Mouse (Mus musculus) ES-E14 (cell line): ENCODE measurements around the gene Hmgcs2. TPM values are rescaled to one million over a fixed set of nuclear protein-coding genes. Genes with fewer than 3 reads are reported as not detected.

ENCODE experiments used
- DNase-seq: peaks from one replicate; pipeline ENCODE4 v3.0.0-alpha.2; 2013; ENCODE audit warnings: low read depth, low spot score
- H3K27ac ChIP-seq: 2 replicates; pipeline ENCODE4 v1.5.1; 2012; ENCODE audit warnings: low read depth, mild to moderate bottlenecking, low read length, moderate library complexity, mixed read lengths; ENCODE audit not compliant: poor library complexity, insufficient read depth, severe bottlenecking
- H3K36me3 ChIP-seq: 2 replicates; pipeline ENCODE4 v1.6.1; 2012; ENCODE audit warnings: mild to moderate bottlenecking, low read length, moderate library complexity, mixed read lengths; ENCODE audit not compliant: control insufficient read depth, poor library complexity, insufficient read depth, severe bottlenecking
- H3K4me1 ChIP-seq, 2 experiments: fragments of 150-350 bp in 1 of 2; sonication (generic) in 1 of 2; 2 replicates each; pipeline ENCODE4 v1.6.1; 2012; ENCODE audit warnings: low read length in 2 of 2, mild to moderate bottlenecking in 1 of 2, mixed read lengths in 1 of 2; ENCODE audit not compliant: control insufficient read depth in 2 of 2, insufficient read depth in 2 of 2, poor library complexity in 1 of 2
- H3K4me3 ChIP-seq, 2 experiments: fragments of 150-350 bp in 1 of 2; sonication (generic) in 1 of 2; 2 replicates each; pipeline ENCODE4 v1.5.1; 2012; ENCODE audit warnings: low read length in 2 of 2, low read depth in 1 of 2, mild to moderate bottlenecking in 1 of 2, mixed read lengths in 1 of 2; ENCODE audit not compliant: insufficient read depth in 1 of 2, poor library complexity in 1 of 2, severe bottlenecking in 1 of 2
- H3K9ac ChIP-seq: 2 replicates; pipeline ENCODE4 v1.6.1; 2012; ENCODE audit warnings: low read depth, mild to moderate bottlenecking, low read length, mixed read lengths; ENCODE audit not compliant: poor library complexity, insufficient read depth, severe bottlenecking
- H3K9me3 ChIP-seq: fragments of 150-350 bp; sonication (generic); 2 replicates; pipeline ENCODE4 v1.6.1; 2012; ENCODE audit warnings: low read depth, mild to moderate bottlenecking, low read length; ENCODE audit not compliant: control insufficient read depth, insufficient read depth
- CHD2 ChIP-seq: IDR thresholded peaks from 2 replicates; pipeline ENCODE4 v1.6.1; 2014; ENCODE audit warnings: mild to moderate bottlenecking, low read depth, low read length, inconsistent platforms
- HCFC1 ChIP-seq: IDR thresholded peaks from 2 replicates; pipeline ENCODE4 v1.6.1; 2012; ENCODE audit warnings: low read length, inconsistent platforms, borderline replicate concordance; ENCODE audit not compliant: insufficient read depth
- MAFK ChIP-seq: IDR thresholded peaks from 2 replicates; pipeline ENCODE4 v1.6.1; 2014; ENCODE audit warnings: mild to moderate bottlenecking, low read depth, low read length, inconsistent platforms; ENCODE audit not compliant: insufficient read depth
- ZC3H11A ChIP-seq: IDR thresholded peaks from 2 replicates; pipeline ENCODE4 v1.6.1; 2012; ENCODE audit warnings: low read depth, mild to moderate bottlenecking, inconsistent platforms, low read length, borderline replicate concordance
- ZNF384 ChIP-seq: IDR thresholded peaks from 2 replicates; pipeline ENCODE4 v1.6.1; 2012; ENCODE audit warnings: low read depth, low read length, inconsistent platforms
- in situ Hi-C, 2 experiments: fragments of 600-800 bp; cut with MboI; formaldehyde crosslinking; loops; one replicate each; pipeline ENCODE4 v1.15.1; 2025; ENCODE audit warnings: low sequenced_read_pairs in 2 of 2, inconsistent platforms in 1 of 2; ENCODE audit not compliant: unreplicated experiment in 2 of 2
- total RNA-seq: library from RNA; depleted of rRNA; stranded (reverse); fragments of 300-350 nt; gene quantifications from 2 replicates; pipeline ENCODE4 v1.2.3, GENCODE M21; 2012

Hmgcs2 gene
- total RNA-seq, 1 experiment: not detected

DNA sequence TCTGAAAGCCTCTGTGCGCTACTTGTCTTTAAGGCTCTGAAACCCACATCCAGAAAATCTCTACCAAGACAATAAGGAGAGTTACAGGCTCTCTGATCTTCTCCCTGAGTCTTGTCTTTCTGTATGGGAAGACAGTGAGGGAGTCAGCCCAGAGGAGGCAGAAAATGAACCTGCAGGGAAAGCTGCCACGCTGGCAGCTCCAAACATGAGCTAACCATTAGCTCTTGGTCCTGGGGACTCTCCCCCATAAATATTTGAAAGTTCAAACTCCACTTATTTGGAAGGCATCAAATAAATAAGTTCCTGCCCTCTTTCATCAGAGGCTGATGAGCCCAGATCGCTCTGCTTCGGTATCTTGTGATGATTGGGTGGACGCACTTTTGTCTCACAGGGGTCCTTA is 3.0 kb downstream of the Hmgcs2 start:
- no peak overlapping the region for H3K4me3 ChIP-seq
- no peaks in the 10 kb centered on the region for H3K36me3 ChIP-seq
- no peak overlapping the region for H3K27ac ChIP-seq
- no peak overlapping the region for H3K9ac ChIP-seq
- TF ChIP-seq ZNF384 (no peak), HCFC1 (no peak), MAFK (no peak), ZC3H11A (no peak), CHD2 (no peak)
- no peaks in the 10 kb centered on the region for H3K9me3 ChIP-seq
- in situ Hi-C loops: no loop called here
- DNase-seq: no peak
- no peaks in the 10 kb centered on the region for H3K4me1 ChIP-seq

DNA sequence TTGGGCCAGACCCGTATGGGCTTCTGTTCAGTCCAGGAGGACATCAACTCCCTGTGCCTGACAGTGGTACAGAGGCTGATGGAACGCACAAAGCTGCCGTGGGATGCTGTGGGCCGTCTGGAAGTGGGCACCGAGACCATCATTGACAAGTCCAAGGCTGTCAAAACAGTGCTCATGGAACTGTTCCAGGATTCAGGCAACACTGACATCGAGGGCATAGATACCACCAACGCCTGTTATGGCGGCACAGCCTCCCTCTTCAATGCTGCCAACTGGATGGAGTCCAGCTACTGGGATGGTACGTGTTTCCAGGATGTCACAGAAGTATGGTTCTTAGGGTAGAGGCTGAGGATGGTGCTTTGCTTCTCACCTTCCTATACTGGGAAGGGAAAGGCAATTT is 10.8 kb downstream of the Hmgcs2 start:
- in situ Hi-C loops: no loop called here
- Histone ChIP-seq H3K4me3 (no peak overlapping the region), H3K36me3 (no peaks in the 10 kb centered on the region), H3K9ac (no peak overlapping the region), H3K27ac (no peak overlapping the region), H3K9me3 (no peaks in the 10 kb centered on the region), H3K4me1 (no peaks in the 10 kb centered on the region)
- TF ChIP-seq ZC3H11A (no peak), ZNF384 (no peak), HCFC1 (no peak), MAFK (no peak), CHD2 (no peak)
- DNase-seq: no peak

DNA sequence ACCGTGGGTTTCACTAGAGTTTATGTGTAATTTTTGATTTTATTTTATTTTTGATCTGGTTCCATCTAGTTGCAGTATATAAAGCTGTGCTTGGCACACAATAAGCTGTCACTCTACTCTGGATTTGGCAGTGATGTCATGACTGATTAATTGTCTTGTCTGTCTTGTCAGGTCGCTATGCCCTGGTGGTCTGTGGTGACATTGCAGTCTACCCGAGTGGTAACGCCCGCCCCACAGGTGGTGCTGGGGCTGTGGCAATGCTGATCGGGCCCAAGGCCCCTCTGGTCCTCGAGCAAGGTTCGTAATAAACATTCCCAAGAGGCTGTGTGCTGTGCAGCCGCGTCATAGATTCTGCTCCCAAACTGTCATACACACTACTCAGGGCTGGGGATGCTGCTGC is 15.7 kb downstream of the Hmgcs2 start:
- Histone ChIP-seq H3K9me3 (no peaks in the 10 kb centered on the region), H3K9ac (no peak overlapping the region), H3K27ac (no peak overlapping the region), H3K4me3 (no peak overlapping the region), H3K36me3 (no peaks in the 10 kb centered on the region), H3K4me1 (no peaks in the 10 kb centered on the region)
- in situ Hi-C loops: no loop called here
- DNase-seq: peak; percentile 33
- TF ChIP-seq ZNF384 (no peak), MAFK (no peak), HCFC1 (no peak), CHD2 (no peak), ZC3H11A (no peak)

DNA sequence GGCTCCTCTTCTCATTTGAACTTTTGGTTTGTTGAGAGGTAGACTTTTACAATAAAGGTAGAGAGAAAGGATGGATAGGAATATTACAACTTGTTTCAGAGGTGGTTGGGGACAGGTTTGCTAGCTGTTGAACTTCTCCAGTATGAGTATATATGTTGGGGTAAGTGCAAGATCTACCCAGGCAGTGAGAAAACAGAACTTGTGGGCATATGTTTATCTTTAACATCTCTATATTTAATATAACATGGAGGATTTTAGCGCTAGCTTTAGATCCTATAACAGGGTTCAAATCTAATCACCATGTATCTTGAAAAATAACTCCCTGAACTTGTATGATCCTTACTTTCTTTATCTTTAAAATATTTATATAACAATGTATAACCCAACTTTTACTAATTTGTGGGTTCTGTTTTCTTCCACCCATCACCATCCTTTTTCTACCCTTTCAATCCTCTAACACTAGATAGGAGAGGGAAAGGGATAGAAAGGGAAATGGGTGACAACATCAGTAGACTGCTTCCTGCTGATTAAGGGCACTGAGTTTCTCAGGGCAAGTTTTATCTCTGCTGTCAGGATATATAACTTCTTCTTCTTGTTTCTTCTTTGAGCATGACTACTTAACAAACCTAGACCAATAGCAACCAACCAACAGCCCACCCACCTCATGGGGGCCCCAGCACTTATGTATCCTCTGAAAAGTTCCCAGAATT is 19.3 kb downstream of the Hmgcs2 start:
- no peak overlapping the region for H3K27ac ChIP-seq
- no peaks in the 10 kb centered on the region for H3K4me1 ChIP-seq
- TF ChIP-seq CHD2: no peak
- TF ChIP-seq ZNF384: no peak
- no peak for TF ChIP-seq MAFK
- TF ChIP-seq HCFC1: no peak
- no peak for TF ChIP-seq ZC3H11A
- in situ Hi-C loops: no loop called here
- no peak overlapping the region for H3K9ac ChIP-seq
- DNase-seq: no peak
- no peaks in the 10 kb centered on the region for H3K36me3 ChIP-seq
- no peak overlapping the region for H3K4me3 ChIP-seq
- H3K9me3 ChIP-seq: peaks cover 2% of the 10 kb centered on the region; the same call in 1 of the 2 replicates
